Mouse (Mus musculus) layer of hippocampus, adult 11-12 months (tissue): ENCODE measurements at regions not wholly inside any gene's neighbourhood (a gene's known extent, or its start where the extent isn't known, plus 50 kb on each side); places are given as distances from the start of the nearest gene placed in this dataset.

ENCODE experiments used
- DNase-seq: peaks from one replicate; pipeline ENCODE4 v3.0.0; 2022; ENCODE audit warnings: low spot score

DNA sequence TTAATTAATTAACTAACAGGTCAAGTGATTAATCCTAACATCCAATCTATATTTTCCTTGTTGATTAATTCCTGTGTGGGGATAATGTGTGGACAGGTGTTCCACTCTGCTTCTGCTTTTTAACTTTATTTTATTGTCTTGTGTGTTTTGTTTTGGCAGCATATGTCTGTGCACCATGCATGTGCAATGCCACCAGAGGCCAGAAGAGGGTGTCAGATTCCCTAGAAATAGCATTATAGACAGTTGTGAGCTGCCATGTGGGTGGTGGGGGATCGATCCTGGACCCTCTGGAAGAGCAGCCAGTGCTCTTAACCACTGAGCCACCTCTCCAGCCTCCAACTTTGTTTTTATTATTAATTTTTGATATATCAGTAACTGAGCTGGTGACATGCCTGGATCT lies 65.6 kb downstream of the En1 start:
- DNase-seq: no peak

DNA sequence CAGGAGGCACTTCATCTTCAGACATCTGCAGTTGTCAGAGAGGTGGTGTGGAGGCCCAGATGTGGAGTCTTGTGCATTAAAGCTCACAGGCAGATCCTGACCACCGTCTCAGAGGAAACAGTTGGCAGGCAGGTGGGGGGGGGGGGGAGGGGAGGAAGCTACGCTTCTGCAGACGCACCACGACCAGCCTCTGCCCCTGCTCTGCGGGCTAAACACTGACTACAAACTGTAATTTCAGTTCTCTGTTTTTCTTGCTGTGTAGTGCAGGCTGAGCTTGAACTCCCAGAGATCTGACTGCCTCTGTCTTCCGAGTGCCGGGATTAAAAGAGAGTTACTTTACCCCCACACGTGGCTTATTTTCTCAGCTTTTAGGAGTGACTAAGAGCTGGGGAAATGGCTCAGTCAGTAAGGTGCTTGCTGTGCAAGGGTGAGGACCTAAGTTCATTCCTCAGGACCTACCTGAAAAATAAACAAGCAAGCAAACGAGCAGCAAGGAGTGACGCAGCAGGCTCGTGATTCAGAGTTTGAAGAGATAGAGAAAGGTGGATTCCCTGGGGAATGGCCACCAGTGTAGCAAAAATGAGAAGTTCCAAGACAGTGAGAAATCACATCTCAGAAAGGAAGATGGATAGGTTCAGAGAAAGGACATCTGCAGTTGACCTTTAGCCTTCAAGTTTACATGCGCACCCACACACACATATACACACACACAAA lies 81.5 kb downstream of the En1 start:
- no peak for DNase-seq

DNA sequence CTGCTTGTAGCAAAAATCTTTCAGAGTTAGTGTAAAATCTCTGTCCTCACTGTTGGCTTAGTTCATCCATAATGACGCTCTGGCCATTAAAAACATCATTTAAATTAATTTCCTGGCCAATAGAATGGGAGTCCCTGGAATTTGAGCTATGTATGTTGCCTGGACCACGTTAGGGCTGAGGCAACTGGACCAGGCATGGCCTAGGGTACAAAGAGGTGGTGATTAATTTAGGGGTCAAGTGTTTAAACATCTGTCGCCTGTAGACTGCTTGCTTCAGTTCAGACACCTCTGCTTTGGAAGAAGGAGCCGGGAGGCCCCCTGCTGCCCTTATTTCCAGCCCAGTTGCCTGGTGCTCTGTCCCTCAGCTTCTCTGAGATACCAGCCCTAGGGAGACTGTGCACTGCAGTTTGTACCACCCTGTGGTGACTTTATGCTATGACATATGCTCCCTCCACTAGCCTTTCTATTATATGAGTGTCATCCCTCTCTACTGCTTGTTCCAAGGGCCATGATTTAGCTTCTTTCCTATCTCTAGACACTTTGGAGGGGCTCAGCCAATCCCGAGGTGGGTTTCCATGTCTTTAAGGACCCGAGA lies 83.5 kb downstream of the En1 start:
- DNase-seq: no peak

DNA sequence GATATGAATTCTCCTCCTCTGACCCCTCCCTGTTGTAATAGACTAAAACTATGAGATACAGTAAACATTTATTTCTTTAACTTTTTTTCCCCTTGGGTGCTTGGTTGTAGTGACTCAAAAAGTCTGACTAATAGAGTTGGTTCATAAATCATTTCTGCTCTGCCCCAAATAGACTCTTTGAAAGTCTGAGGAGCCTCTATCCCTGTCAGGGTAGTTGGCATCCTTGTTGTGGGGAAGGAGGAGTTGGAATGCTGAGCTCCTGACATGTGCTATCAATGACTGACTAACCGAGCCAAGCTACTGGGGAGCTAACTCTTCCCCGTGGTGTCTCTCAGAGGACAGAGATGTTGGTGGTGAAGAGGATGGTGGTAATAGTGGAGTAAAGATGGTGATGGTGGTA lies 89.4 kb downstream of the En1 start:
- DNase-seq: no peak

DNA sequence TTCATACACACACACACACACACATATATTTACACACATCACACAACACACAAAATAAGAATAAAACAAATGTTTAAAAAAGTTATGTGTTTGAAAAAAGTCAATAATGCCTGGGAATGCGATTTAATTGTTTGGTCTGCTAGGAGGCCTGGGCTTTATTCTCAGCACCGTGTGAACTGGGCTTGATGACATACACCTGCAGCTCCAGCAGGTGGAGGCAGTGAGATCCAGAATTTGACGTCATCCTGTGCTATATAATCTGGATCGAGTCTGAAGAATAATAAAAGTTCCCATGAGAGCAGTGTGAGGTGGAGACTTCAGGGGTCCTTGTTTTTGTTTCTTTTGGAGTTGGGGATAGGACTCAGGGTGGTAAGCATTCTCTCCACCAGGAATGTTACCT lies 96.0 kb downstream of the En1 start:
- DNase-seq: no peak

DNA sequence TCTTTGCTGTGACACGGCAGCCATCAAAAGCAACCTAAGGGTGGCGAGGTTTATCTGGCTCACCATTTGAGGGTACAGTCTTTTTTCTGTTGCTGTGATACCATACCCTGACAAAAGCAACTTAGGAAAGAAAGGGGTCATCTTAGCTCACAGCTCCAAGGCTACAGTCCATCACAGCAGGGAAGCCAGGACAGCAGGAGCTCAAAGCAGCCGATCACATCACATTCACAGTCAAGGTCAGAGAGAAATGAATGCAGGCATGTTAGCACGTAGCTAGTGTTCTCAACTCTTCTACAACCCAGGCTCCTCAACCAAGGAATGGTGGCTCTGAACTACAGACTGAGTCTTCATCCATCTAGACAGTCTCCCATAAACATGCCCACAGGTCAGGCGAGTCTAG lies 102.0 kb downstream of the En1 start:
- DNase-seq: no peak

DNA sequence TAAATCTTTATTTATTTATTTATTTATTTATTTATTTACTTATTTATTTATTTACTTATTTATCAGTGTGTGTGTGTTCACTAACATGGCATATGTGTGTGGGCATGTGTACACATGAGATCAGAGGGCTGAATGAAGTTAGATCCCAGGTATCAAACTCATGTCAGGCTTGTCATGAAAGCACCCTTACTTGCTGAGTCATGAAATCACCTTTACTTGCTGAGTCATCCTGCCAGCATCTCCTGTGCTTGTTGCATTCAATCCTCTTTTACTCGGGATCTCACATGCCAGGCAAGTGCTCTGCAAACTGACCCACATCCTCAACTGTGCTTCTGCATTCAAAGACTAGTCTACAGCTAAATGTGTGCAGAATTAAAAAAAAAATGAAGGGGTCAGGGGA lies 103.8 kb downstream of the En1 start:
- DNase-seq: no peak

DNA sequence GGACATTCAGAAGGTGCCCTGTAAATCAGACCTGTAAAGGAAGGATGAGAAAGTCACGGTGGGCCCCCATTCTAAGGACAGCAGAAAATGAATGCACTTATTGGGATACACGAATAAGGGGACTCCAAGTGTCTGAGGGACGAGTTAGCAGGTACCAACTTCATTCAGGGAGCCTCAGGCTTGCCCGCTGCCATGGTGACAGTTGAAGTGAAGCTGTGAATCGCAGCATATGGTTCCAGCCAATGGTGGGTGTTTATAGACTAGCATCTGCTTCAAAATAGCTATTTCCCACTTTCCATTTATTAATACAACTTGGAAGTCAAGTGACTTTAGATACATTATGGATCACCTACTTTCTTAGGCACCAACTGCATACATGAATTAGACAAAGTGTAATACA lies 106.3 kb downstream of the En1 start:
- no peak for DNase-seq

DNA sequence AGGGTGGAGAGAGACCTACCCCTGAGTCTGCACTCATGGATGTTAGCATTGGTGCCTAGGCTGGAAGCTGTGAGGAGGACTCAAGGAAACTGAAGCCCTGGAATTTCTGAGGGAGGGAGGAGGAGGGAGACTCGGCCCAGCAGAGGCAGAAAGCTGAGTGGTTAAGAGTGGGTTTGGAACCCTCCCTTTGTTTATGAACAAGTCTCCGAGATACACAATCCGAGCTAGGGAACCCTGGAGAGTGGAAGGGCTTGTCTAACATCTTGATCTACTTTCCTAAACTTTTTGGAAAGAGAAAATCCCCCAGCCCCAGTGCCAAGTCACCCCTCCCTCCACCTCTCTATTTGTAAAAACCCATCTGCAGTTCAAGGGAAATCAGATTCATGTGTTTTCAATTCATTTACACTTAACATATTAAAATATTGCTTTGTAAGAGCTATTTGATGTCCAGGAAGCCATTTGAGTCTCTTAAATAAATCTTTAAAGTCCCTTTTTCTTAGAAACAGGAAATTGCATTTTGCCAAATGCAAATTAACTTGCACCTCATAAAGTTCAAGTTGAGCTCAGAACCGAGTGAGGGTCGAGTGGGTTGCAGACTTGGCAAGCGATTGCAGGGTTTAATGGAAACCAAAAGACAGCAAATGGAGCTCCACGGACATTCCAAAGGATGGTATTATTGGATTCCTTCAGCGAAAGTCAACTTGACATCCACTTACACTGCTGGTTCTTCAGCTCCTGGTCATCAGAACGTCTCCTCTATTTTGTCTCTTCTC lies 113.1 kb downstream of the En1 start:
- no peak for DNase-seq

DNA sequence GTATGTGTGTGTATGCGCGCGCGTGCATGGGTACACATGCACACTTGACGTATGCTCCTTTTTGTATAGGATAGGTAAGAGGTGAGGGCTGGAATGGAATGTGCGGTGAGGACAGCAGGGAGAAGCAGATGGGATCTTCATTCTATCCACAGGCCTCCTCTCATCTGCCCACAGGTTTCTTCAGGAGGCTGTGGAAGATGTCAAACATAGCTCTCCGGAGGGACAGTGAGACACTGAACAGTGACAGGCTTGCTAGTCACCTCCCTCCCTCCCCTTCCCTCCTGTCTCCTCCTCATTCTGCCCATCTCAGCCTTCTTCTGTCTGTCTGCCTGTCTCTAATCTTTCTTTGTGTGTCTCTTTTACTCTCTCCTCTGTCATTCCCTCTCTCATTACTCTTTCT lies 124.6 kb downstream of the En1 start:
- DNase-seq: no peak

DNA sequence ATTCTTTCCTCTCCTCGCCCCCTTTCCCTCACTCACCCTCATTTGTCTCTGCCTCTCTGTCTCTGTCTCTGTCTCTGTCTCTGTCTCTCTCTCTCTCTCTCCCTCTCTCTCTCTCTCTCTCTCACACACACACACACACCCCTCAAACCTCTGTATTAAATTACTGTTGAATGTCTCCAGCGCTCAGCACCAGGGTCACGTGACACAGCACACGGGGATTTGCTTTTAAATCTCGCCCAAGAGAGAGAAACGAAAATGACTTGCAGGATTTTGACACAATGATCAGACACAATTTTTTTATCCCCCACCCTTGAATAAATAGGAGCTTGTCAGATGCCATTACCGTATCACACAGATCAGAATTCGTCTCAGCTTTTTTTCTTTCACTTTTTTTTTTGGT lies 125.2 kb downstream of the En1 start:
- DNase-seq: no peak

DNA sequence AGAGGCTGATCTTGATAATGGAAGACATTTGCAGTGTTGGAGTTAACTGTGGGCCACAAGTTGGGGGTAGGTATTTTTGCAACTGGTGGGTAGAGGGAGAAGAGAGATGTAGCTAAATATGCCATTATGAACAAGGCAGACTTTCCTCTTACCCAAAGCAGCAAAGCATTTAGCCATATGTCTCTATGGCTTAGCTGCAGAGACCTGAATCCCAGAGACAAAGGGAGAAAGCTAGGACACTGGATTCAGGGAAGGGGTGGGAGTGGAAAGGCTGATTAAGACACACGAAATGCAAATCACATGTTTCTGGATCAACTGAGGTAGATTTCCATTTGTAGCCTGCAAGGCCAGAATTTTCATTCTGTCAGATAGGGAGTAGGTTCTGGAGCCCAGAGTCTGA lies 129.8 kb downstream of the En1 start:
- no peak for DNase-seq

DNA sequence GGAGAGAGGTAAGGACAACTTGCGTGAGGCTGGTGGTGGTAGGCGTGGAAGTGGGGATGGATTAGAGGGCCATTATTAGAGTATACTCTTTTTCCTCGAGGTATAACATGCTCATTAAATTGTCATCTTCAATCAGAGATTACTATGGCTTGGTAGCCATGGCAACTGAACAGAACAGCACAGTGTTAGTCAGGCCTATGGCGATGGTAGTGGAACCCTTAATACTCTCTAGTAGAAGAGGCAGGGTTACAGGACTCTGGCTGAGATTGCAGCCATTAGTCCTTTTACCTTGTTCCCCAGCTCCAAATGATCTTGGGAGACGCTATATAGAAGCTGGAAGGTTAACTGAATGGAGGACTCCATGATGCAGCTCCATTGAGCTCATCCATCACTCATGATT lies 131.5 kb downstream of the En1 start:
- no peak for DNase-seq

DNA sequence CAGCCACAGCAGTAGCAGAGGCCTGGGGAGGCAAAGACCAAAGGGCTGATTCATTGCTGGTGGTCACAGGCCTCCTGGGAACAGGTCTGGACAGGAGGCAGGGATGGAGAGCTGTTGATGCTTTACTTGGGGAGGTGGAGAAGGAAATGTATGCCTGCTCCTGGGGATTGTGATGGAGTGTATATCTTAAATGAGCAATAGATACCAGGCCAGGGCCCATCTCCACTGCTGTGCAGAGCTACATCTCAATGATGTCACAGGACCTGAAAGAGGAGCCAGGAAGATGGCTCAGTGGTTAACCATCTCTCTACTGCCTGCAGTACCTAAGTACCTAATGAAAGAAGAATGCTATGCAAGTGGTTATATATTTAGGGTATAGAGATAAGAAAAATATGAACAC lies 132.6 kb downstream of the En1 start:
- no peak for DNase-seq

DNA sequence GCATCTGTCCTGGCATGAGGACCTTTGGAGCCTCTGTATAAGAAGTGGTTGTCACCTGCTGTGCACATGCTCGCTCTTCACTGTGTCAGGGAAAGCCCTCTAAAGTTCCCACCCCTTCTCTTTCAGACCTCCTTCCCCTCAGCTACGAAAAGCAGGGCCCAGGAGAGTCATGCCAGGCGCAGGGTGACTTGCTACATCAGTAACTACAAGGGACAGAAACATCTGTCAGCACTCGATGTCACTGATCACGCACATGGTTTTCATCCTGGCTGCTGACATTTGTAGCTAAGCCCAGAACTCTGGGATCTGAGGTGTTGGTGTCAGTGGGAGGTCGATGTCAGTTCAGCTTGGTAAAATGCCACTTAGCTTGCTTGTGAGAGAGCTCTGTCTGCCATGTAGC lies 137.3 kb downstream of the En1 start:
- DNase-seq: no peak

DNA sequence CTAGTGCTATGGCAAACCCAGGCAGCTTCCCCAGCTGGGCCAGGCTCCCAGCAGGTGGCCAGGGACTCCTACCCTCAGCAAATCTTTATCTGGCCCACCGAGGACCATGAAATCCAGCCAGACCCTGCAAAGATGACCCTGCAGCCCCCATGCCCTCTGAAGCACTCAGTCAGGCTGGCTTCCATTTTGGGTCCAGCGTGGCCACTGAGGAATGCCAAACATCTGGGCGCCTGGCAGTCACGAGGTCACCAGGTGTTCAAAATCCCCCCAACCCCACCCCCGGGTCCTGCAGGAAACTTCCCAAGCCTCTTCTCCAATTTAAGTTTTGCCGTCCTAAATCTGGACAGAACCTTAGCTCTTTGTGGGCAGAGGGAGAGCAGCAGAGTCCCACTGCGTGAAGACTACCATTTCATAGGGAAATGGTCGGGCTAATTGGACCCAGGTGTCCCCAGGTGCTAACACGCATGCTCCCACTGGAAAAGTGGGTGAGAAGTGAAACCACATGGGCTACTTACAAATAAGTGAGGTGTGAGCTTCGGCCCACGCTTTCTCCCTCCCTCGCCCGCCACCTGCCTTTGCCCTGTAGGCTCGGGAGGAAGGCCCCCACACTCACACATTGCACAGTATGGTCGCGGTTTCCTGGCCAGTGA lies 139.0 kb downstream of the En1 start:
- DNase-seq: no peak

DNA sequence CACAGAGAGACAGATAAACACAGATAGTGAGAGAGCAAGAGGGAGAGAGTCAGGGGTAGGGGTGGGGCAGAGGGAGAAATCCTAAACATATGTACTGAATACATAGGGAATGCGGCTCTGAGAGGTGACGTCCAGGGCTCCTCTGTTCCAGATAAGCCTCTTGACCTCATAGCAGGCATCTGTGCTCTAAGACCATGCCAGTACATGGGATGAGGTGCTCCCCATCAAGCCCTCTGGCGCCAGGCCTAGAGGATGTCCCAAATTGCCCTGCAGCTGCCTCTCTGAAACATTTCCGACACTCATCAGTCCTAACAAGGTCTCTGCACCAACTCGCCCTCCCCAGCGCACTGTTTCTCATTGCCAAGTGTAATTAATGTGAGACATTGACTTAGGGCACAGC lies 146.7 kb downstream of the En1 start:
- DNase-seq: no peak

DNA sequence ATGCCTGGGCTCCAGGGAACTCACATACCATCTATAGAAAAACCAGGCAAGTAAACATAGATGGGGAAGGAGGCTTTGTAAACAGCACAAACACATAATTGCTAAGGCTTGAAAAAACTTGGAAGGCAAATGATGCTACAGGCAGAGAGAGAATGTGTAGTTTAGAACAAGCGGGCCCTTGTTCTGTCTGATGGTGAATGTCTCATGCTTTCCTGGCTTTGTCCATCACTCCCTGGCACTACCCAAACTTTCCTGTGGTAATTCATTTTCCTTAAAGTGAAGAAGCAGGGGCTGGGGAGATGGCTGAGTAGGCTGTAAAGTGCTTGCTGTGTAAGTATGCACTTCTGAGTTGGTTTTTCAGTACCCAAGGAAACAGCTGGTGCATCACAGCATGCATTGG lies 151.2 kb downstream of the En1 start:
- DNase-seq: no peak

DNA sequence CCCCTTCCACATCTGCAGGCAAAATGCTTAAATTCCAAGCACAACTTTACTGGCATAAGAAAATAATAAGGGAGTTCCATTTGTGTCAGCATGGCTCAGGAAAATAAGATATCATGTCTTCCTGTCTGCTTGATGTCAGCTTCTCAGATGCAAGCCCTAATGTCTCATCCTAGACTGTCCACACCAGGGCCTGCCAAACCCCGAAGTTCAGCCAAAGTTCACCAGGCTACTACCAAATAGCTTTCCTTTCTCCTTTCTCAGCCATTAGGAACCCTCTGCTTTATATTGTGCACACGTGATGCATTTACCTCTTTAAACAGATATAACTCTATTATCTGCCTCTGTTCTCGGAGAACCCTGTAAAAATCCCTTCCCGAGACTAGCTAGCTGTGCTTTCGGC lies 152.1 kb downstream of the En1 start:
- no peak for DNase-seq

DNA sequence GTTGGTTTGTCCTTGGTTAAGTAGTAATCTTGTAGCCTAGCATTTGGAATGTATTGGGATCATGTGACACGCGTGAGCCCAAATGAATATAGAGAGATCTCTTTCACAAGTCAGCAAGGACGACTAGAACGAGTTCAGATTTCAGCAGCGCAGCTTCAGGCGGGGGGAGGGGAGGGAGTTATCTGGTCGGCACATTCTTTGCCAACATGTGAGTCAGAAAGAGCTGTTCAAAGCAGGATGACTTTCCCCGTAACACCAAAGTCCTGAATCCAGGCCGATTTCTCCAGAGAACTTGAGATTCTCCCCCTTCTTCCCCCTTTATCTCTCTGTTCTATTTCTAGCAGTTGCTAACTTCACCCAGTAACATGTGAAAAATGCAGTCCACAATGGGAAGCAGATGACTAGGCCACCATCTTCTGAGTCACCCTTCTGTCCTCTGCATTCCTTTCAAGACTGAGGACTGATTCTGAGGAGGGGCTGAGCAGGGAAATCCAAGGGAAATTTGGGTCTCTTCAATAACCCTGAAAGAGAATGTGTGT lies 155.1 kb downstream of the En1 start:
- DNase-seq: no peak

DNA sequence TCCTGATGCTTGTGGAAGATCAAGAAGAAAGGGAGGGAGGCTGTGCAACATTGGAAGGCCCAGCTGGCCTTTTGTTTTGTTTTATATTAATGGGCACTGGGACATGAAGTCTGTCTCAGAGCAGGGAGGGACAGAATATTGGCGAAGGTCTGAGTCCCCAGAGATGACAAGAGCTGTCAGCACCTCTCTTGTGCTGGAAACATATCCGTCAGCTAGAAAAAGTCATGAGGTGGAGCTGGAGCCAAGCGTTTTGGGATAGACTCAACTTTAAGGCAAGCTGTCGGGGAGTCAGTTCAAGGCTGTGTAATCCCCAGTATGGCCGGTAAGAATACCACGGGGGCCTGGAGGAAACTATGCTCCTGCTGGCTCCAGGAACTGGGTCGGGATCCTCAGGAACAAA lies 156.0 kb downstream of the En1 start:
- DNase-seq: no peak

DNA sequence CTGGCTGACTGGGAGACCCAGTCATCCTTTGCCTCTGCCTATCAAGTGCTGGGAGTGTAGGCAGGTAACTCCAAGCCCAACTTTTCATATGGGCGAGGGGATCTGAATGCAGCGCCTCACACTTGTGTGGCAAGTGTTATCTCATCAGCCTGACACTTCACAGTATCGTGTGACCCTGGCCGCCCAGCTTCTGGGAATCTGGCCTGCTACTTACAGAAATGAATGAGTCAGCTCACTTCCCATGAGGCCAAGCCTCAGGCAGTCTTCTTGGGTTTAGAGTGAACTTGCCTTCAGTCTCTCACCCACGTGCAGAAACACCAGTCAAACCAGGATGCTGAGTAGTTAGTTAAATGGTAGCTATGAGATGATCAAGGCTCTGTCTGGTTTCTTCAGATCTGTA lies 156.5 kb downstream of the En1 start:
- no peak for DNase-seq

DNA sequence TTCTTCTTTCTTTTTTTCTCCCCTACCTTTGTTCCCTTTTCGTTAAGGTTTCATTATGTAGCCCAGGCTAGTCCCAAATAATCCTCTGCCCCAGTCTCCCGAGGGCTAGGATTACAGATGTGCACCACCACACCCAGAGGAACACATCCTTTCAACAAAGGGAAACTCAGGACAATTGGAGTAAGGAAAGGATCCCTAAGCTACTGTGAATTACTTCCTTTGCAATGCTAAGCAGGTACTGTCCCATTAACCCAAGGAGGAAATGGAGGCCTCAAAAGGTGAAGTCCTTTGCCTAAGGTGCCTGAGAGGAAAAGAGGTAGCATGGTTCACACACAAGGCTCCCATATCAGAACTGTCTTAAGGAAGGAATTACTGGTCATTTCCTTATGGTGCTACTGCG lies 157.2 kb downstream of the En1 start:
- no peak for DNase-seq
